15 mouse cellular contexts compared by ENCODE assay signal in the genomic region with DNA sequence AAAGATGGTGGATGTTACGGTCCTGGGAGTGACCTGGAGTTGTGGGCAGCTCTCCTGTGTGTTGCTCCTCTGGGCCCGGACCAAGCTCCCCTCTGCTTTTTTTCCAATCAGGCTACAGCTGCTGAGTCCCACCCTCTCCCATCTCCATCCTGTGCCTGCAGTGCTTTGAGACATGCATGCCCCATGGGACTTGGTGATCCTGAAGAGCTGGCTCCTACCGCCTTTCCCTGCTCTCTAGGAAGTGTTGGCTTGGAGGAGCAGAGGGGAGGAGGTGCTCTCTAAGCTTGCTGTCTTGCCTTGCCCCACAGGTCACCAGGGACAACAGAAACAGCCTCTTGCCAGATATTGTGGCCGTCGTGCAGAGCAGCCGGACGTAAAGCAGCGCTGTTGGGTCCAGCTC.
"Had no signal": no experiment of that assay in that cellular context is flagged by ENCODE, and none has a peak within 500 bp of the region (broad histone marks: within the 10 kb centered on the region; RNA-seq: fewer than 3 reads in every experiment).

No protein-coding gene starts in this region.

- ATAC-seq: liver, embryonic 12.5 days; midbrain, embryonic 15.5 days had no signal

- H3K9me3 ChIP-seq: limb, embryonic 15.5 days; liver, embryonic 12.5 days; midbrain, embryonic 15.5 days; neural tube, embryonic 13.5 days had no signal

- DNase-seq: kidney, postnatal 25 days; lung, embryonic 14.5 days; lung, postnatal 10 days; lung, postnatal 4 days; retina, postnatal 1 day; right cerebral cortex, postnatal 4 days; spleen, adult 18-20 months; thymus, adult 18-20 months; thymus, postnatal 14 days had no signal

- H3K4me2 ChIP-seq: limb, embryonic 15.5 days; liver, embryonic 12.5 days; lung, embryonic 14.5 days; midbrain, embryonic 11.5 days; midbrain, embryonic 15.5 days; neural tube, embryonic 13.5 days had no signal

- H3K27me3 ChIP-seq: limb, embryonic 15.5 days; liver, embryonic 12.5 days; midbrain, embryonic 15.5 days; neural tube, embryonic 13.5 days had no signal

- H3K9ac ChIP-seq: limb, embryonic 15.5 days; liver, embryonic 12.5 days; lung, embryonic 14.5 days; midbrain, embryonic 15.5 days; neural tube, embryonic 13.5 days had no signal

- H3K27ac ChIP-seq: left cerebral cortex, adult 2 months; limb, embryonic 15.5 days; liver, embryonic 12.5 days; midbrain, embryonic 15.5 days; neural tube, embryonic 13.5 days had no signal

- H3K36me3 ChIP-seq: limb, embryonic 15.5 days; midbrain, embryonic 15.5 days had no signal

- H3K4me3 ChIP-seq: left cerebral cortex, adult 2 months; limb, embryonic 15.5 days; liver, embryonic 12.5 days; midbrain, embryonic 15.5 days; neural tube, embryonic 13.5 days had no signal

- H3K4me1 ChIP-seq: liver, embryonic 12.5 days; midbrain, embryonic 15.5 days had no signal
